Mouse (Mus musculus): Measurements from ENCODE around the gene Olfr1150-ps1. TPM values are rescaled to one million over a fixed set of nuclear protein-coding genes. Genes with fewer than 3 reads are reported as not detected.

Olfr1150-ps1 gene
- not detected for total RNA-seq (2021)
- long read RNA-seq, experiment 1, result 0 reads
- long read RNA-seq, experiment 2, result 0 reads

DNA sequence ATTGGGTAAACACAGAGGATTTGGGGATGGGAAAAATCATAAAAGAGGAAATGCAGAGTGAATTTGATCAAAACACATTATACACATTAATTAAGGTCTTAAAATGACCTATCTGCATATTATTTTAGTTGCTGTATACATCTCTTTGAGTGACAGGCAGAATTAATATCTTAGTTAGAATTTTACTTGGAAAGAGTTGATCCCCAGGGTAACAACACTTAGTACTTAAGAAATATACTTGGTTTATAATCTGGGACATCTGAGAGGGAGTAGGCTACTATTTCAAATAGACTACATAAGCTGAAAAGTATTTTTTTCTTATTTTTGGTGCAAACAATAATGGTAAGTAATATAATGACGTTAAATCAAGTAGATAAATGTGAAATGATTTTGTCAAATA lies at the start of gene Olfr1150-ps1:
Olfr1150-ps1 (plus strand) TSS at position 301 of the 400 bp plus-strand sequence.
- DNase-seq (ENCODE audit: low spot score in 2 of 2), result no peak

- DNase-seq (ENCODE audit: low spot score in 2 of 2), result no peak
These were observed 43.5 kb upstream of the Olfr1150-ps1 start, which contains the start of gene Olfr1143 for GRCm38 (mm10) chr2:87800292-87800691. Gene Olfr1143 (plus strand): TSS chr2:87800592.

- DNase-seq (ENCODE audit: low spot score in 2 of 2), result no peak
These were observed 34.3 kb upstream of the Olfr1150-ps1 start, which contains the start of gene Olfr1145 for GRCm38 (mm10) chr2:87809522-87809921. Gene Olfr1145 (plus strand): TSS chr2:87809822.

DNA sequence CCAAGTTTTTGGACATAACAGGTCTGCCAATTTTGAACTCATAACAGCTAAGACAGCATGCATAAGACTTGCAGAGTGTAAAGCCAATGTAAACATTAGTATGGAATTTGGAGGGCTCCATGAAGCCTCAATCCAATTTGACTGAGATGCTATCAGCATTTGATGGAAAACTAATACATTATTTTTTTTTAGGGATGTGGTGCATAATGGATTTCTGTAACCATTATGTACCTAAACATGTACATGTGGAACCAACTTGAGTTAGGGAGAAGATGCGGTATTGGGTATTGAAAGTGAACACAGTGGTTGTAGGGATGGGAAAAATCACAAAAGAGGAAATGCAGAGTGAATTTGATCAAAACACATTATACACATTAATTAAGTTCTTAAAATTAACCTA lies 13.6 kb upstream of the Olfr1150-ps1 start, which contains the start of gene Olfr1148:
Olfr1148 (plus strand) TSS at position 301 of the 400 bp plus-strand sequence.
- DNase-seq (ENCODE audit: low spot score in 2 of 2), result no peak

DNA sequence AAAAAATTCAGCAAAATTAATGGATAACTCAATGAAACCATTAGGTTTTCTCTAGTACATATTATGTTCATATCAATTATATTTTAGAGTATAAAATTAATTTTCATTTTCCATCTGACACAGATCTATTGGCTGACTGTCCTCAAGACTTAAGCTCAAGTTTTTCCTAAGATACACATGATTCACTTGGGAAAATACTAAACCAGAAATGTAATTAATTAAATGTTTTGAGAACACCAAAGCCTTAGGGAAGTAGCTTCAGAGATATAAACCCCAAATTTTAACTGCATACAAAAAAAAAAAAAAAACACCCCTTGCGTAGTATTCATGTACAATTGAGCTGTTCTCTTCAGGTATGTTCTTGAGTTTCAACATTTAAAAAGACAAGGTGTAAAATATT lies 11.8 kb downstream of the Olfr1150-ps1 start, which contains the start of gene Olfr1151:
Olfr1151 (plus strand) TSS at position 301 of the 400 bp plus-strand sequence.
- DNase-seq (ENCODE audit: low spot score in 2 of 2), result no peak

- DNase-seq (ENCODE audit: low spot score in 2 of 2), result no peak
These were observed 22.4 kb downstream of the Olfr1150-ps1 start, which contains the start of gene Olfr1152 for GRCm38 (mm10) chr2:87866192-87866591. Gene Olfr1152 (plus strand): TSS chr2:87866492.

- no peak for DNase-seq (ENCODE audit: low spot score in 2 of 2)
These were observed 50.9 kb downstream of the Olfr1150-ps1 start, which contains the start of gene Olfr1153 for GRCm38 (mm10) chr2:87894662-87895061. Gene Olfr1153 (plus strand): TSS chr2:87894962.

Other genes with a start within 250 kb of the Olfr1150-ps1 start
- gene Olfr1130, start 237.8 kb upstream of the Olfr1150-ps1 start, total RNA-seq (2021), result not detected
- not detected for gene Olfr1131, start 216.9 kb upstream of the Olfr1150-ps1 start, total RNA-seq (2021)
- not detected for gene Olfr1132, start 206.5 kb upstream of the Olfr1150-ps1 start, total RNA-seq (2021)
- not detected for gene Olfr1133, start 196.6 kb upstream of the Olfr1150-ps1 start, total RNA-seq (2021)
- not detected for gene Olfr1134, start 185.5 kb upstream of the Olfr1150-ps1 start, total RNA-seq (2021)
- gene Olfr1135, start 170.3 kb upstream of the Olfr1150-ps1 start, total RNA-seq (2021), result not detected
- gene Olfr1136, start 150.0 kb upstream of the Olfr1150-ps1 start, total RNA-seq (2021), result not detected
- not detected for gene Olfr1137, start 130.8 kb upstream of the Olfr1150-ps1 start, total RNA-seq (2021)
- not detected for gene Olfr1138, start 104.0 kb upstream of the Olfr1150-ps1 start, total RNA-seq (2021)
- not detected for gene Olfr1140, start 100.2 kb upstream of the Olfr1150-ps1 start, total RNA-seq (2021)
- gene Olfr1141, start 90.0 kb upstream of the Olfr1150-ps1 start, total RNA-seq (2021), result not detected
- gene Olfr152, start 64.5 kb upstream of the Olfr1150-ps1 start, total RNA-seq (2021), result not detected
- not detected for gene Olfr1143, start 43.4 kb upstream of the Olfr1150-ps1 start, total RNA-seq (2021)
- gene Olfr1145, start 34.2 kb upstream of the Olfr1150-ps1 start, total RNA-seq (2021), result not detected
- gene Olfr1148, start 13.5 kb upstream of the Olfr1150-ps1 start, total RNA-seq (2021), result not detected
- gene Olfr1151, start 11.9 kb downstream of the Olfr1150-ps1 start, total RNA-seq (2021), result not detected
- not detected for gene Olfr1152, start 22.5 kb downstream of the Olfr1150-ps1 start, total RNA-seq (2021)
- gene Olfr1153, start 51.0 kb downstream of the Olfr1150-ps1 start, total RNA-seq (2021), result not detected
- not detected for gene Olfr1154, start 61.2 kb downstream of the Olfr1150-ps1 start, total RNA-seq (2021)
- gene Olfr1155, start 101.1 kb downstream of the Olfr1150-ps1 start, total RNA-seq (2021), result not detected
- gene Olfr1156, start 109.1 kb downstream of the Olfr1150-ps1 start, total RNA-seq (2021), result not detected
- gene Olfr1157, start 124.3 kb downstream of the Olfr1150-ps1 start, total RNA-seq (2021), result not detected
- gene Olfr74, start 130.7 kb downstream of the Olfr1150-ps1 start, total RNA-seq (2021), result not detected
- gene Olfr1158, start 146.1 kb downstream of the Olfr1150-ps1 start, total RNA-seq (2021), result not detected
- gene Olfr1160, start 164.3 kb downstream of the Olfr1150-ps1 start, total RNA-seq (2021), result not detected
- not detected for gene Olfr1161, start 178.8 kb downstream of the Olfr1150-ps1 start, total RNA-seq (2021)
- not detected for gene Olfr73, start 193.7 kb downstream of the Olfr1150-ps1 start, total RNA-seq (2021)
- not detected for gene Olfr1162, start 207.1 kb downstream of the Olfr1150-ps1 start, total RNA-seq (2021)
- gene Olfr1163, start 227.8 kb downstream of the Olfr1150-ps1 start, total RNA-seq (2021), result not detected
- not detected for gene Olfr1164, start 250.0 kb downstream of the Olfr1150-ps1 start, total RNA-seq (2021)

Measured in left cerebral cortex, adult 18-20 months (tissue).